Mouse (Mus musculus): ENCODE measurements around the gene Srp9. TPM values are rescaled to one million over a fixed set of nuclear protein-coding genes. Genes with fewer than 3 reads are reported as not detected.

Srp9 gene
- 10 to 100 TPM; 65.2 to 76.7 TPM for total RNA-seq (2021)

DNA sequence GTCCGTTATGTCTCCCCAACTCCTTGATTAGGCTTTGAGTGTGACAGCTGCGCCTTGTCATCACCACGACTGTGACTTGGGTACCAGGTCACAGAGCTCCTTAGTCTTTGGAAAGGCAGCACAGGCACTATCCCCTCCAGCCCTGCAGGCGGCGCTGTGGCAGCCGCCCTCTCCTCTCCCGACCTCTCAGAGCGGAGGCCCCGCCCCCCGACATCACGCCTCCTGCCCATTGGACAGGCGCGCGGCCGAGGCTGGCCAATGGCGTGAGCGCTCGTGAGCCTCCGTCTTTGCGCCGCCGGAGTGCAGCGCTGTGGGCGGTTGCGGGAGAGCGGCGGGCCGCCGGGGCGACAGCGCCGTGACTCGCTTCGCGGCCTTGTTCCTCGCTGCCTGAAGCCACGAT, at the start of gene Srp9:
TSS of gene Srp9 (plus strand) at position 232 of the 400 bp plus-strand sequence.
- peak; percentile 97 to 98 for DNase-seq

DNA sequence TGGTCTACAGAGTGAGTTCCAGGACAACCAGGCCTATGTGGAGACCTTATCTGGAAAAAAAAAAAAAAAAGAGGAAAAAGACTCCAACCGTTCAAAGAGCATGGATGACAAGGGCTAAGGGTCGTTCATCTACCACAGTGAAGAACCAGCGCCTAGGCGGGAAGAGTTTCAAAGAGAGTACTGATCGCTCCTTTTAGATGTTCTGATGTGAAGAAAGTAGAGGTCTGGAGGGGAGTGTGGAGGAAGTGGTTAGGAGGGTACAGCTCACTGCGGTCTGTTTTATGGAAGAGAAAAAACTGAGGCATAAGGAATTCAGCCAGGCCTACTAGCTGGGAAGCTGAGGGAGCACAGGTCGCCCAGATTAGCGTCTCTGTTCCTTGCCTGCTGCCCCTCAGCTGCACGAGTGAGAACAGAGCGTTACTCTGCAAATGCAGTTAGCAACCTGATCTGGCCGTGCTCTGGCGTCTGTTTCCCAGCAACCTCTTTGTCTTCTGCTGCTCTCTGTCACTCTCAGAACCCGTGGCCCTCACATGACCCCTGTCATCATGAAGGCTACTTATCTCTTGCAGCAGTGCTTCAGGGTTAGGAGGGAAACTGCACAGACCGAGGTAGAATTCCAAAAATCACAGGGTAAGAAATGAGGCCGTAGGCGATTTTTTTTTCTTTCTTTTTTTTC, 42.7 kb upstream of the Srp9 start:
- peak in 1 of 2 experiments; percentile 10 for DNase-seq

DNA sequence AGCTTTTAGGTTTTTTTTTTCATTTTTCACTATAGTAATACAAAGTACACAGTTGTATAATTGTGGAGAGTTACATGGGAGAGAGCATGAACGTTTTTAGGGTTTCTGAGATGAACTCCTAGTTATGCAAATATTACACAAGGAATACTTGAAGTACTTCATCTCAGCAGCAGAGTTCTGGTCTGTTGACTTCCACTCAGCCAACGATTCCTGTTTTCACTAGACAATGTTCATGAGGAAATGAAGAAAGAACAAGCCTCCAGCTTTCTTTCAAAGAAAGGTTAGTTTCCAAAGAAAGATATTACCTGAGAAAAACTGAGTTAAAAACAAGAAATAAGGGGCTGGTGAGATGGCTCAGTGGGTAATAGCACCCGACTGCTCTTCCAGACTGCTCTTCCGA, 41.1 kb upstream of the Srp9 start:
- DNase-seq, result no peak

DNA sequence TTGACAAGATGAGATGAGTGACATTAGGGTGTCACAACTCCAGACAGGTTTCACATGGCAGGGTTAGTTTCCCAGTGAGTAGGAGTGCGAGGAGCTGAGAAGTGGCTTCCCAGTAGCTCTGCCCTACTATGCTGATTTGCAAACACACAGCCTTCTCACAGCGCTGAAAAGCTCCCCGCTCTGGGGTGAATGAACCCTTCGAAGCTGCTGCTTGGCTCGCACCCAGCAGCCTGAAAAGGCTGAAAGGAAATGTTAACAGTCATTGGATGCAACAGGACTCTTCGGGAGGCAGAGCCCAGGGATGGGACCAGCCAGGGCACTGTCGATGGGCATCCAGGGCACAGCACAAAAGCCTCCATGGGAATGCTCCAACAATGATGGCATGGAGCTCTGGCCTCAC, 37.8 kb upstream of the Srp9 start:
- DNase-seq, result peak; percentile 48 to 68

DNA sequence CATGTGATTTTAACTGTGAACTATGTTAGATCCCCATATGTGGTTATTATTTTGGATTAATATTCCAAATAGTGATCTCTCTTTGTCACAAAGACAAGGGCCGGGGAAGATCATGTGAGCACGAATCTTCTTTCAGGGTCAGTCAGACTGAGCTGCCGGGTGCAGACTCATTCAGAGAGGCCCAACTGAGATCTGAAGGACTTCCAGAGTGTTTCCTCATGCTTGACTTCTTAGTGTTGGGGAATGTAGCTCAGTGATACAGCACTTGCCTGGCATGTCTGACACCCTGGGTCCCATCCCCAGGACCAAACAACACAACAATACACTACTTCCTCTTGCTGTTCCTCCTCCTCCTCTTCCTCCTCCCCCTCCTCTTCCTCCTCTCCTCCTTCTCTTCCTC, 37.2 kb upstream of the Srp9 start:
- no peak for DNase-seq

DNA sequence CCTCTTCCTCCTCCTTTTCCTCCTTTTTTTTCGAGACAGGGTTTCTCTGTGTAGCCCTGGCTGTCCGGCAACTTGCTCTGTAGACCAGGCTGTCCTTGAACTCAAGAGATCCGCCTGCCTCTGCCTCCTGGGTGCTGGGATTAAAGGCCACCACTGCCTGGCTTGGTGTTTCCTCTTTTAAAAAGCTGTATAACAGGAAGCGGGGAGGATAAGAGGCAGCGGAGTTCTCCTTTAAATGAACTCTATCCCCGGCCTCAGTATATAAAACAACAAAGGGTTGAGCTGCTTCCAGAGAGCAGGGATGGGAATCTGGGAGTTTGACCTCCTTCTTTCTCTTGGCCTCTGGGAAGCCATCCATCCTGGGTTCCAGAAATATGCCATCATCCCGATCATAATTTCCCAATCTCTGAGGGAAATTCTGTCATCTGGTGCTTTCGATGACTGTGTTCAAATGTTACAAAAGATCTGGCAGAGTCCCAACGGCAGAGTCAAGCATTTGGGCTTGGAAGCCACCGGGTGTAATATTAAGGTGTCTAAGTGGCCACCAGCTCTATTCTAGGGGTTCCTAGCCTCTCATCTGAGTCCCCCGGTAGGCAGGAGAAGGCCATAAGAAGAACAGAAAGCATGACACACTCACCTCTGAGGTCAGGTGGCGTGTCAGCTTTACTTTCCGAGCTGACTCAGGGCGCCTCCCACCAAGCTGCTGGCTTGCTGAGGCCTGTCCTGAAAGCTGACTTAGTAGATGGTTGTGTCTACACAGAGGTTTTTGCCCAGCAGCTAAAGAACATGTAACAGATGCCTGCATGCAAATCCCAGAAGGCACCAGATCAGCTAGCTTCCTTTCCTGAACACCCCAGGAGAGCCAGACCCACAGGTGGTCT, 36.5 kb upstream of the Srp9 start:
- DNase-seq, result peak in 1 of 2 experiments; percentile 15

DNA sequence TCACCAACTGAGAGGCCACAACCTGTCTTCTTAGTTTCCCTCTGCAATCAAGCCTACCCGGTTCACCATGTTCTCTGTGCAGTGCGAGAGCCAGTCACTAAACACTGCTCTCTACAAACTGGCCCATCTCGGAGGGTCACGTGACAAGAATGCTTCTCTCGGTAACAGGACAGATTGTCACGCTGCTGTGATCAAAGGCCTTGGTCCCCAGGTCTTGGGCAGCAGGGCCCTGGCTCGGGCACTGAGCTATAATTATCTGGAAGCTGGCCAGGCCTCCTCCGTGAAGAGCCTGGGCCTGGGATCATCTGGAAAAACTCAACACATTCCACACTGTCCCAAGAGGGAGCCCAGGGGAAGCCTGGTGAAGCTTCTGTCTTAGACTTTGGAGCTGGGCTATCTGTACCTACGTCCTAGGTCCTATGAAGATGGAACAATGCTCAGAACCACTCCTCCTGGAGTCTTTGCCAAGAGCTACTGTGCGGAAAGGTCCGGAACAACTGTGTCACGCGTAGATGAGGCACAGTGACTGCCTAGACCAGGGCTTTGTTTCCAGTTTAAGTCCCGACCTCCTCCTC, 35.6 kb upstream of the Srp9 start:
- peak in 1 of 2 experiments; percentile 7 for DNase-seq

DNA sequence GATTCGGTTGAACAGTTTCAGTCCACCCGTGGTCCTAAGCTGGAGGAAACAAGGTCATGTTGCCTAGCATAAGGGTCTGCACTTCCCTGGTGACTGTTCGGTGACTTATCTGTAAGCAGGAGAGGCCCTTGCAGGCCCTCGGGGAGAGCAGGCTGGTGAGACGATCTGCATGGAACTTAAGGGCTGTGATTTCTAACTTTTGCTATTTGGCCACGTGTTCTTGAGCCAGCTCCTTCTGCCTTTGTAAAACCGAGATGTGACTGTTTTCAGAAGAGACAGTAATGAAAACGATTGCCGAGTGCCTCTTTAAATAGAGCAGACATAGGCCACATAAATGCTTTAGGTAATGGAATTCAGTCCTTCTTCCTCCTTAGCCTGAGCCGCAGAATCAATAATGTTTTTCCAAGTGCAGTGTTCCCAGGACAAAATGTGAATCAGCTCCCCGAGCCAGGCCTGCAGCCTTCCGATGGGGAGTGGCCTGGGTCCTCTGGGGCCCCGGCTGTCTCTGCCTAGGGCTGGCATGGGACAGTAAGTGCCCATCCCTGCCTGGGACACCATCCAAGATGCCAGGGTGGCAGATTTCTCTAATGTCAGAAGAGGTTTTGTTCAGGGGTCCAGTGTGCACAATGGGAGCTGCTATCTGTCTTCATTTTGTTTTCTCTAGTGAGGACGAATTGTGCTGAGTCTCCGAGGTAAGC, 34.8 kb upstream of the Srp9 start:
- no peak for DNase-seq

DNA sequence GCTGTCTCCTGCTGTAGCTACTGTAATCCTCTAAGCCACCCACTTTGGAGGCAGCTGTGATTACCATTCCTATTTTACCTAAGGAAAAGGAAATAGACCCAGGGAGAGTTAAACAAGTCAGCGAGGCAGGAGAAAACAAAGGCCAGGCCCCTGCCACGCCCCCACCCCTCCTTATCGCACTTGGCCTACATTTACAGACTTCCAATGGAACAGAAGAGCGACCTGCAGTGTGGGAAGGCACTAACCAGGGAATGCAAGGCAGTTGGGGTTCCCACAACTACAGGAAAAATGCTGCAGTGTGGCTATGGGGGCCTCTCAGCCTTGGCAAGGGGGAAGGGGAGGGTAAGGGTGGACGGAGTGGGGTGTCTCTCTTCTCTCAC, 34.2 kb upstream of the Srp9 start:
- no peak for DNase-seq

DNA sequence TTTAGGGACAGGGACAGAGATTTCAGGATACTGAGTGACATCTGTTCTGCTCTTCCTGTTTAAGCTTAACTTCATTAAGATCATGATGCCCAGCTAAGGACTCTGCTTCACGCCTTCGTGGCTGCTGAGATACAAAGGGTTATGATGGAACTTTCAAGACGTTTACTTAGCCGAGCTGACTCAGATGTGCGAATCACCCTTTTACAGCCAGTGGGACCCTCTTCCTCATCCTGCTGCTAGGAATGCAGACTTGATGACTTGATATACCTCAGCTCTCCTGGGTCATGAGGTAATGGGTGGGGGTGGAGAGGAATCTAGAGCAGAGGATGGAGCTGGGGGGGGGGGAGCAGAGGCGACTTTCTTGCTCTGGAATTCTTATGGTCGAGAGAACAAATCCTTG, 33.3 kb upstream of the Srp9 start:
- DNase-seq, result no peak

DNA sequence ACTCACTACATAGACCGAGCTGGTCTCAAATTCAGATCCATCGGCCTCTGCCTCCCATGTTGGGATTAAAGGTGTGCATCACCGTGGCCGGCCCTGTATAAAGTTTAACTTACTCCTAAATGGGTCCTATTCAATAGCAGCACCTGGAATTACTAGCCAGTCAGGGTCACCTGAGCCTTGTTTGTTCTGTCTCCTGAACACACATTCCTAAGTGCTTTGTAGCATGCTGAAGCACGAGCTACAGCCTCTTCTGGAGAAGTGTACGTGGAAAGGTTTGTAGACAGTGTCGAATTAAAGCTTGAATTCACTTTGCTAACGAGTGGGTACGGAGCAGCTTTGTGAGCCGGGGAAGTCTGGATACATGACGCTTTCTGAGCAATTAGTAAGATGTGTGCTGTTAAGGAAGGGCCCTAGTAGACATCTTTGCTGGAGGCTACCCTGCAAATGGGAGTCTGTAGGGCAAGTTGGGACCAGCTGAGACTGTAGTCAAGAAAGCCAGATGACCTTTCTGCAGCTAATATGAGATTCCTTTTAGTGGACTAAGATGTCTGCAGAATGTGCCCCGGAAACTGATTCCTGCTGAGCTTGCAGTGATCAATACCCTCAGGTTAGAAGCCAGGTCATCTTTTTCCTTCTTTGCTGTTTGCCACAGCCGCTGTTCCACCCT, 32.7 kb upstream of the Srp9 start:
- DNase-seq, result no peak

DNA sequence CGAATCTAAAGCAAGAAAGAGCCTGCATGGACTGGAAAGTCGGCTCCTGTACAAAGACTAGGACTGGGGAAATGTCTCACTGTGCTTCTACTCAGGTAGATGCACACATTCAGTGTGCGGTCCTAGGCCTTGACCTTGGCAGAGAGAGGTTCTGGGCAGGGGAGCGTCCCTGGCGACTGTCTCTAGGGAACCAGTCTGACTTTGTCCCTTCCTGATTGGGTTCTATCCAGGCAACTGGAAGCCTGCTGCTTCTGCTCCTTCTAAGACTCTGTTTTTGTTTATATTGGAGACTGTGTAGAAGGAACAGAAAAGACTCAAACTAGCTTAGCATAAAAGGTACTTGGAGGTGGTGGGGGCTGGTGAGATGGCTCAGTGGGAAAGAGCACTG, 32.1 kb upstream of the Srp9 start:
- no peak for DNase-seq

DNA sequence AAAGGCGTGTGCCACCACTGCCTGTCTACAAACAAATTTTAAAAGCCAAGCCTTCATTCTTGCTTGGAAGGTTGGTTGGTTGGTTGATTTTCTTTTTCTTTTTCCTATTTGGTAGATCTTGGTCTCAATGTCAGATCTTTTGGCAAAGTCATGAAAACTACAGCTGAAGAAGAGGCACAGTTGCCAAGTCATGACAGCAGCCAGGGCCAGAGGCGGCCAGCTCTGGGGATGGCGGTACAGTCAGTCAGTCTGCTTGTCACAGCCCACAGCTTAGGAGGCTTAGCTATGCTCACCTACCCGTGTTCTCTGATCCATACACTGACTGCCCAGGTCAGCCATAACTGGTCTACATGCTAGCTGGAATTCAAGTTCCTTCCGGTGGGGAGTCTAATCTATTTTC, 31.1 kb upstream of the Srp9 start:
- DNase-seq, result no peak

DNA sequence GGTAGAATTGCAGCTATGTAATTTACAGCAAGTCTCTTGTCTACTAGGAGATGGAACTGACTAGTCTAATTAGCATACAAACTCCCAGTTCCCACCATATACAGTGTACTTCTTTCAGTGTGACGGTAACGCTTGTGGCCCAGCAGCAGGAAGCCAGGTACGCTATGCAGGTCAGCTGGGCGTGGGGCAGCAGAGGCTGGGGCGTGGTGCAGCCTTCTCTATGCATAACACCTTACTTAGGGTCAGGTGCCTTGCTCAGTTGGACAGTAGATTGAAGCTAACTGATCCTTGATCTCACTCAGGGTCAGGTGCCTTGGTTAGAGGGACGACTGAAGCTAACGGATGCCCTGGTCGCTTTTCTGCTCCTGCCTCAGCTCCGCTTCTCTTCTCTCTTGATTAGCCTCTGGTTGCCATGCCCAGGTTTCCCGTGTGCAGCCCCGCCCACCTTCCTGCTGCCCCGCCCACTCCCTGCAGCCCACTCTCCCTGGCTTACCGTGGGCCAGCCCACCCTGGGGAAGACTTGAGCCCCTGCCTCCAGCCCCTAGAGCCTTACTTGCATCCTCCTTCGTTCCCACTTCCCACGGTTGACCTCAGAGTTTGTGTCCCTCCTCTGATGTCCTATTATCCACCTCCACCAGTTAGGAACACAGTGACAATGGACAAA, 29.9 kb upstream of the Srp9 start:
- no peak for DNase-seq

DNA sequence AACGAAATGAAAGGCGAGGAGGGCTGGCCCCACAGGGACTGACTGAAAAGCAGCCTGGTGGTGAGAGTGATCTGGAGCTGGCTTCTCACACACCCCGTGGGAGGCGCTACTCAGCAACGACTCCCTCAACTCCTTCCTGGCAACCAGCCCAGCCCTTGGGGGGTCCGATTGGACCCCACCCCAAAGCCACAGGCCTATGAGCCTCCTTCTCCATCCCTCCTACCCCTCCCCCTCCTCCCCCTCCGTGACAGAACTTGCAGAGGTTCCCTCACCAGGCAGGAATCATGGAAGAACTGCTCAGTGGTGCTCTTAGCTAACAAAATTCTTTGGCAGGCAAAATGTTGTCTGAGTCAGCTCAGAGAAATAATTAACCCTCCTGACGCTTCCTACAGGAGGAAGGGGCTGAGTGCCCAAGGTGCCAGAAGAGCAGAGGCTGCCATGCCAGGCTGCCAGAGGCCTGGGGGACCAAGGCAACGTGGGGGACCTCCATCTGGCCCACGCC, 29.2 kb upstream of the Srp9 start:
- no peak for DNase-seq

DNA sequence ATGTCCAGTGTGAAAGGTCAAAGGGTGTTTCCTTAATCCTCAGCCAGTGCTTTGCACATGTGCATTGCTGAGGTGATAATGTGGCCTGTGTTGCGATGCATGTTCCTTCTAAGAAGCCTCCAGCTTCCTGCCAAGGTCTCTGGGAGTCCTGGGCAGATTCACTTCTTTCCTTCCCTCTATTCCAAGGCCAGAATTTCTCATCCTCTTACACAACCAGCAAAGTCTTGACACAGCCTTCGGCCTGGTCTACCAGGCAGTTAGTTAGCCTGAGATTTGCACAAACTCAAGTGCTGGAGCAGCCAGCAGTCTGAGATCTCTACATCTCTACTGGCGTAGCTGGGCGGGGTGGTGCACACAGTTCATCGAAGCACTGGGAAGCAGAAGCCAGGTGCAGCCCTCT, 27.8 kb upstream of the Srp9 start:
- DNase-seq, result no peak

DNA sequence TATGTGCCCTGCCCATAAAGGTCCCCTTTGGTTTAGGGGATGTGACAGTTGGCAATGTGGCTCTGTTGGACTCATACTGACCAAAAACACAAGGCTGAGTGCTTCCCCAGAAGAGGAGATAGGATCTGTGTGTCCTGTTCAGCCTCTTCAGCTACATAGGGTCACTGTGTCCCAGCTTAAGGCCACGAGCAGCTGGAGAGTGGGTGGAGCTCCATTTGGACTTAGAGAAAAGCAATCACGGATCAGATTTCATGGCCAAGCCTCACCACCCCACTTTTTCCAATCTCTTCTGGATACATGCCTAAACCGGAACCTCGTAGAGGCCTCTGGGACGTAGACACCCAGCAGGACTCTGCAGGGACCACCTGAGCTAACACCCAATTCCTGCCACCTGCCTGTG, 25.5 kb upstream of the Srp9 start:
- DNase-seq, result no peak

DNA sequence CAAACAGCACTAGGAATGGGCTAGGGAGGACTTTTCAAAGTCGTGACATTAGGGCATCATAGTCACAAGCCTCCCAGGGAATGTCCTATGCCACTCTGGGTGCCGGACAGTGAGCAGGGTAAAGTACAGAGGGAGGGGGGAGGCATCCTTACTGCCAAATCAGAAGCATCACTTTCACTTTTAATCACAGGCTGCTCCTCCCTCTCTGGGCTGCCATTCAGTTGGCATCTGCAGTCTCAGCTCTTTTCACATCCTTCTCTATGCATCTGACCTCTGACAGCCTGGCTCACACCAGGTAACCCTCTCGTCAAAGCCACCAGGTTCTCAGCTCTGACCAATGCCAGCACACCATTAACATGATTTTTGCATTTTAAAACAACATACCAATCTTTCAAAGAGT, 24.1 kb upstream of the Srp9 start:
- no peak for DNase-seq

DNA sequence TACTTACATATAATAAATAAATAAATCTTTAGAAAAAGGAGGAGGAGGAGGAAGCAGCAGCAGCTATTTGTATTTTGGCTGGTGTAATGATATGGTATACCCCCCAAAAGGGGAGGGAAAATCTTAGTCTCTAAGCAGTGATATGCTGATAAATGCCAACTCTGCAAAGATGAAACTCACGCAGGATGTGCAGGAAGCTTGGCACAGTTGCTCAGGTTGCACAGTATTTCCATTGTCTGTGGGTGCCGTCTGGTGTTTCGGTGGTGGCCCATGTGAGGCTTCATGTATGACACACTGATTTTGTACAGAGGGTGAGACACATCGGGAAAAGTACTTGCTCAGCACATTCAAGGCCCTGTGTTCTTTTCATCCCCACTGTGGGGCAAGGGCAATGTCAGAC, 23.1 kb upstream of the Srp9 start:
- DNase-seq, result no peak

DNA sequence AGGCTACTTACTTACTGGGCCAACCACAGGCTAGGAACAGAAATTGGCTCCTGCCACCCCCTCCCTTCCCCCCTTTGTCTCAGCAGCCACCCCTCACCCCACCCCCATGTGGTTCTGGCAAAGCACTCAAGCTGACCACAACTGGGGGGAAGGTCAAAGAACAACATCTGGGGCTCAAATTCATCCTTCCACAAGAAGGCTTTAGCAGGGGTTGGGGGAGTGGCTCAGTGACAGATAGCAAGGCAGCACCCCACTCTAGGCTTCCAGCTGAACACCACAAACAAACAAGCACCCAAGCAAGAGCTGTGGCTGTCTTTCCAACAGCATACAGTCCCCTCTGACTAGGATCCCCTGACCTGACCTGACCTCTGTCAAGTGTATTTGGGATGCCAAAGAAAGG, 21.8 kb upstream of the Srp9 start:
- DNase-seq, result no peak

DNA sequence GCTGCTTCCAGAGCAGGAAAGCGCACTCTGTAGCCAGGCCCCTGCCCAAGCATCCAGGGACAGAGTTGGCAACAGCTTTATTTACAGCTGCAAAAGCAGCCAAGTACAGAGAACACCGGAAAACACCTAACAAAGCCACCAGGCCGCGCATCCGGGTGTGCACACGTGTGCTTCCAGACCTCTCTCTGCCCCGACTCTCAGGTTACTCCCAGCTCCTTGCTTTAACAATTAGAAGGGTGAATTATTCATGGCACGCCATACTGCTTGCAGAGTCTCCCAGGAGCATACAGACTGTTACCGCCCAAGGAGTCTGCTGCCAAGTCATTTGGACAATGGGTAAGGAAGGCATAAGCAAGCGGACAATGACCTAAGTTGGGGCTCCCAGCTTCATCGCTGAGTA, 21.1 kb upstream of the Srp9 start:
- DNase-seq, result no peak

DNA sequence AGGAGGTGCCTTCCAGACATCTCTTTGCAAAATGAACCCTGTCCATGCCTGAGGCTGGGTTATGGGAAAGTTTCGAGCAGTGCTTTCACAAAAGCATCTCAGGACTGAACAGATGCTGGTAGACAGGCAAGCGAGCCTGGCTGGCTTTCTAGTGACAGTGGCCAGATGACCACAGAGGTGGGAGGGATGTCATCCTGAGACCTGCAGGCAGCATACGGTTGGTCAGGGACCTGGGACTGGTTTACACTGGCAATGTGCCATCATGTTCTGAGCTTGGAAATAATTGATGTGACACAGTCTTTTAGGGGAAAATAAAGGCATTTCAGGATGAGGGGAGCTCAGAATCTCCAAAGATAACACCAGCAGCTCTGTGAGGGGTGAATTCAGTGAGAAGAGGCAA, 19.5 kb upstream of the Srp9 start:
- no peak for DNase-seq
